Mouse (Mus musculus): Measurements from ENCODE around the gene Suds3.
A peak's percentile ranks its signal among the peaks of the same experiment; 100 is the strongest.

Suds3 gene

GRCm38 (mm10) chr5:117136570-117136969 is 20.7 kb upstream of the Suds3 start:
- no peak for DNase-seq (ENCODE audit: extremely low spot score, low read depth, low spot score)

- DNase-seq (ENCODE audit: extremely low spot score, low read depth, low spot score) = no peak
These were observed 20.0 kb upstream of the Suds3 start for GRCm38 (mm10) chr5:117135869-117136268.

- DNase-seq (ENCODE audit: extremely low spot score, low read depth, low spot score) = no peak
These were observed 19.1 kb upstream of the Suds3 start for GRCm38 (mm10) chr5:117134889-117135456.

GRCm38 (mm10) chr5:117134066-117134888 is 18.4 kb upstream of the Suds3 start:
- DNase-seq (ENCODE audit: extremely low spot score, low read depth, low spot score) = no peak

GRCm38 (mm10) chr5:117133446-117134065 is 17.6 kb upstream of the Suds3 start:
- no peak for DNase-seq (ENCODE audit: extremely low spot score, low read depth, low spot score)

DNA sequence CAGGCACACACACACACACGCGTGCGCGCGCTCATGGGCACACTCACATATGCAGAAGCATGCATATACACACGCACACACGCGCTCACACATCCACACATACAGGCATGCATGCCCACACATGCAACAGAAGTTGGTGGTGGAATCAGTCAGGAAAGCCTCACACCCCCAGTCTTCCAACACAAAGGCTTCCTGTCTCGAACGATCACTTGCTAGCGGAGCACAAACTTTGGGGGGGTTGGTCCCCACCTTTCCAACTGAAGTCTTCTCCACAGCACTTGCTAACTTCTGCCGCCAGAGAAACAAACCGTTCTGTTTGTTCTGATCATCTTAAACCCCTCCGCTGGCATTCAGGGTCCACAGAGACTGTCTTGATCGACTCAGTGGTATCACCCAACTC is 14.8 kb upstream of the Suds3 start:
- DNase-seq (ENCODE audit: extremely low spot score, low read depth, low spot score) = no peak

DNA sequence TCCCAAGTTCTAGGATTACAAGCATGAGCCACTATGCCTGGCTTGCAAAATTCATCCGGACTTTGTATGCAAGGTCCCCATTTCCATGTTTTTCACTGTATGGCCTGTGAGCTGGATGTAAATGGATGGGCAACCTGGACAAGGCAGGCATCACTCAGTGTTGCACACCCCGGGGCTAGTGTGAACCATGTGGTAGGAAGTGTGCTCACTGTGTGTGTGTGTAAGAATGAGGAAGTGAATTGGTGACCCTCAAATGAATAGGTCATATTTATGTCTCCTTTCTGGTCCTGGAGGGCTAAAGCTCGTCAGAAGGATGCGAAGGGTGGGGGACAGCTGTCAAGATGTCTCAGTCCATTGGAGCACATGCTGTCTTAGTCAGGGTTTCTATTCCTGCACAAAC is 11.1 kb upstream of the Suds3 start:
- DNase-seq (ENCODE audit: extremely low spot score, low read depth, low spot score) = no peak

GRCm38 (mm10) chr5:117125482-117126346 is 9.8 kb upstream of the Suds3 start:
- DNase-seq (ENCODE audit: extremely low spot score, low read depth, low spot score) = no peak

DNA sequence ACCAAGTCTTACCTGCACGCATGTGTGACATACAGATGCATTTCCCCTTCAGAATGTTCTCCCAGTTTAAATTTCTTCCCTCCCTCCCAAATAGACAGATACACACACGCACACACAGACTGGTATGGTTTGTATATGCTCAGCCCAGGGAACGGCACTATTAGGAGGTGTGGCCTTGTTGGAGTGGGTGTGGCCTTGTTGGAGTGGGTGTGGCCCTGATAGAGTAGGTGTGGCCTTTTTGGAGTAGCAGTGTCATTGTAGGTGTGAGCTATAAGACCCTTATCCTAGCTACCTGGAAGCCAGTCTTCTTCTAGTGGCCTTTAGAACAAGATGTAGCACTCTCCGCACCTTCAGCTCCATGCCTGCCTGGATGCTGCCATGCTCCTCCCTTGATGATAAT is 7.9 kb upstream of the Suds3 start:
- no peak for DNase-seq (ENCODE audit: extremely low spot score, low read depth, low spot score)

GRCm38 (mm10) chr5:117123102-117123501 is 7.2 kb upstream of the Suds3 start:
- DNase-seq (ENCODE audit: extremely low spot score, low read depth, low spot score) = no peak

GRCm38 (mm10) chr5:117121657-117122056 is 5.7 kb upstream of the Suds3 start:
- no peak for DNase-seq (ENCODE audit: extremely low spot score, low read depth, low spot score)

DNA sequence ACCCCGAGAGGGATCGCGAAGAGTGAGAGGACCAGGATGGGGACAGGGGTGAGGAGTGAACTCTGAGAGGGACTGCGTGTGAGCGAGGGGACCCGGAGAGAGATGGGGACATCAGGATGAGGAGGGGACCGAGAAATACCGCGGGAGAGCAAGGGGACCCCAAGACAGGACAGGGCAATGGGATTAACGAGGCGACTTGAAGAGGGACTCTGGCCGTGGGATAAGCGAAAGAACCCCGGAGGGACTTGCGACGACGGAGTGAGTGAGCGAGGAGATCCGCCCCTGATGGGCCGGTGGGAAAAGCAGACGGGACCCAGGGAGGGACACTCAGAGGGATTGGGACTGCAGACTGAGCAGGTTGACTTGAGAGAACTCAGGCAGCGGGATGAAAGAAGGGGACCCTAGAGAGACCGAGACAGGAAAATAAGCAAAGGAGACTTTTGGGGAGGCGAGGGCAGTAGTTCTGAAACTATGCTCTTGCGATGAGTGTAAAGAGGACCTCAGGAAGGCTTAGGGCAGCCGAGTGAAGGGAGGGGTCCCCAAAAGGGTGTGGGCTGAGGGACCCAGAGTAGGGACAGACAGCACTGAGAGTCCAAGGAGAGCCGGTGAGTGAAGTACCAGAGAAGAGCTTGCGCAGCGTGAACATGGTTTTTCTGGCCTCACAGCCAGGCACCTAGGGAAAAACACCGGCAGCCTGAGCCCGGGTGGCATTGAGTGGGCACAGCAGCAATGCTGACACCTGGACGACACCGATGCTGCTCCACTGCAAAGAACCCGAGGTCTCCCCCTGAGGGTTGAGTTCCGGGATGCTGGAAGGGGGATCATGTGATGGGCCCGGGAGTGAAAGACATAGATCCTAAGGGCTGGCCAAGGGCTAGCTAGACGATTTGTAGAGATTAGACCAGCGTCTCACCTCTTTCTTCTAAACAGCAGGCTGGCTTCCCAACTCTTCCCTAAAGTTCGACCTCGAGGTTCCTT is 4.9 kb upstream of the Suds3 start:
- no peak for DNase-seq (ENCODE audit: extremely low spot score, low read depth, low spot score)

- DNase-seq (ENCODE audit: extremely low spot score, low read depth, low spot score) = peak; percentile 94
These were observed 4.0 kb upstream of the Suds3 start, which contains the start of gene Taok3 for GRCm38 (mm10) chr5:117119777-117120488. Gene Taok3, plus strand, starts transcription at chr5:117120129.

- no peak for DNase-seq (ENCODE audit: extremely low spot score, low read depth, low spot score)
These were observed 2.9 kb upstream of the Suds3 start for GRCm38 (mm10) chr5:117118850-117119249.

- DNase-seq (ENCODE audit: extremely low spot score, low read depth, low spot score) = no peak
These were observed 2.3 kb upstream of the Suds3 start for GRCm38 (mm10) chr5:117118220-117118619.

- no peak for DNase-seq (ENCODE audit: extremely low spot score, low read depth, low spot score)
These were observed 1.8 kb upstream of the Suds3 start for GRCm38 (mm10) chr5:117117716-117118115.

DNA sequence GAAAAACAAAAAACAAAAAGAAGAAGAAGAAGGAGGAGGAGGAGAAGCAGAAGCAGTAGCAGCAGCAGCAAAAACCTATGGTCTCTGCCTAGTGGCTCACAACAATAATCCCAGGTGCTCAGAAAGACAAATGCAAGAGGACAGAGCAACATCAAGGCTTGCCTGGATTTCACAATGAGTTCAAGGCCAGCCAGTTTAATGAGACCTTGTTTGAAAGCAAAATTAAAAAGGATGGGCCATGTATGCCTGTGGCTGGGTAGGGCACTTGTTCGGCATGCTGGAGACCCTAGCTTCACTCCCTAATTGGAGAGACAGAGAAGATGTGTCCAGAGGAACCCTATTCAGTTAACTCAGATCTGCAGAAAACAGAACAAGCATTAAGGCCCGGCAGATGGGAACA is 1.3 kb upstream of the Suds3 start:
- DNase-seq (ENCODE audit: extremely low spot score, low read depth, low spot score) = no peak

DNA sequence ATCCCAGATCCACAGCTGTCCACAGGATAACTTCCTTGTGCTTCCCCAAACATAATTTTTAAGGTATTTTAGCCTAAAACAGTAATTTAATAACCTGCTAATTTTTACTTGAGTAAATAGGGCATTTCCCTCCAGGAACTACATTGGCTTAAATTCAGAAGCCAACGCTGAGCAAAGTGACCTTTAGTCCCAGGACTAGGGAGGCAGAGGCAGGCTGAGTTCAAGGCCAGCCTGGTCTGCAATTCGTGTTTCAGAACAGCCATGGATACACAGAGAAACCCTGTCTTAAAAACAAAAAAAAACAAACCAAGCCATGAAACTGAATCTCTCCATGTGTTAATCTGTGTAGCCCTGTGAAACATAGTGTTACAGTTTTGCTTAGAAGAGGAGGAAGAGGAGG is 747 bp upstream of the Suds3 start:
- DNase-seq (ENCODE audit: extremely low spot score, low read depth, low spot score) = no peak

DNA sequence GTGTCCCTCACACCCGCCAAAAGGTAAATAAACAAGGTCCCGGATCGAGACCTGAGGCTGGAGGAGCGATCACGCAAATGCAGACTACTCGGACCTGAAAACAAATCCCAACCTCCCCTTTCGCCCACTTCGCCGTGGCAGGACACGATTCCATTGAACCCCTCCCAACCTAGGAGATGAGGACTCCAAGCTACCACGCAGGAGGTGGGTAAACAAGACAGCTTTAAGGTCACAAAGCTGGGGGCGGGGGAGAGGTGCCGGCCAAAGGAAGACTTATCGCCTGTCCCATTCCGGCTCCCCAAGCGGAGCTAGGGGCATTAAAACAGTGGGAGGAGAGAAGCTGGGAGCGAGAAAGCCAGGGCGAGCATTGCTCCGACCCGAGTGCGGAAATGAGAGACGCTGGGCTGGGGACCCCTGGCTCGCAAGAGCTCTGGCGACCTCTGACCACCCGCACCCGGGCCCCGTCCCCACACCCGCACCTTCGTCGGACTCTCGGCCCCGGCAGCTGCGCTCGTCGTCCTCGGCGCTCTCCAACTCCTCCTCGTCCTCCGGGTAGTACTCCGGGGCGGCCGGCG is 633 bp downstream of the Suds3 start:
- DNase-seq (ENCODE audit: extremely low spot score, low read depth, low spot score) = no peak

Data from hindlimb bud, embryonic 11.5 days (tissue).